Mouse (Mus musculus): ENCODE results near the gene Cd302. TPM values are rescaled to one million over a fixed set of nuclear protein-coding genes. Genes with fewer than 3 reads are reported as not detected.

The Cd302 gene
- polyA plus RNA-seq, 1 experiment from 2014 or later, result 17.2 TPM

- peak; percentile 57 for DNase-seq (ENCODE audit: low spot score)
- peaks cover 18% of the 10 kb centered on the region for H3K4me1 ChIP-seq
- H3K27me3 ChIP-seq (ENCODE audit: low read depth, poor library complexity, severe bottlenecking), result peaks cover 41% of the 10 kb centered on the region
- peak overlapping the region; percentile 62 for H3K4me3 ChIP-seq
- H3K27ac ChIP-seq (replicated peaks), result peak overlapping the region; percentile 78
- no peaks in the 10 kb centered on the region for H3K9me3 ChIP-seq (replicated peaks)
- 1% methylated on average over 42 of the region's 42 CpGs for WGBS
- no peaks in the 10 kb centered on the region for H3K36me3 ChIP-seq
Measured at GRCm38 (mm10) chr2:60283751-60284466, 379 bp downstream of the Cd302 start.

GRCm38 (mm10) chr2:60283208-60283750 lies 1.0 kb downstream of the Cd302 start:
- WGBS, result 10% methylated on average over 9 of the region's 9 CpGs
- DNase-seq (ENCODE audit: low spot score), result no peak
- no peaks in the 10 kb centered on the region for H3K9me3 ChIP-seq (replicated peaks)

GRCm38 (mm10) chr2:60282625-60283024 lies 1.7 kb downstream of the Cd302 start:
- no peak overlapping the region for H3K4me3 ChIP-seq
- 78% methylated on average over 4 of the region's 4 CpGs for WGBS
- H3K36me3 ChIP-seq, result no peaks in the 10 kb centered on the region
- H3K27me3 ChIP-seq (ENCODE audit: low read depth, poor library complexity, severe bottlenecking), result peaks cover 41% of the 10 kb centered on the region
- DNase-seq (ENCODE audit: low spot score), result no peak
- no peaks in the 10 kb centered on the region for H3K9me3 ChIP-seq (replicated peaks)
- H3K27ac ChIP-seq (replicated peaks), result no peak overlapping the region
- peaks cover 18% of the 10 kb centered on the region for H3K4me1 ChIP-seq

More at GRCm38 (mm10) chr2:60283208-60283750, 1.0 kb downstream of the Cd302 start:
- Histone ChIP-seq H3K36me3 (no peaks in the 10 kb centered on the region), H3K27ac (replicated peaks) (peak overlapping the region; percentile 78), H3K27me3 (ENCODE audit: low read depth, poor library complexity, severe bottlenecking) (peaks cover 41% of the 10 kb centered on the region), H3K4me1 (peaks cover 18% of the 10 kb centered on the region), H3K4me3 (peak overlapping the region; percentile 62)

GRCm38 (mm10) chr2:60278627-60279026 lies 5.7 kb downstream of the Cd302 start:
- H3K4me3 ChIP-seq, result no peak overlapping the region
- H3K9me3 ChIP-seq (replicated peaks), result no peaks in the 10 kb centered on the region
- no peaks in the 10 kb centered on the region for H3K36me3 ChIP-seq
- 89% methylated on average over 4 of the region's 4 CpGs for WGBS
- peaks cover 11% of the 10 kb centered on the region for H3K4me1 ChIP-seq
- H3K27ac ChIP-seq (replicated peaks), result no peak overlapping the region
- peaks cover 16% of the 10 kb centered on the region for H3K27me3 ChIP-seq (ENCODE audit: low read depth, poor library complexity, severe bottlenecking)
- DNase-seq (ENCODE audit: low spot score), result no peak

- H3K27me3 ChIP-seq (ENCODE audit: low read depth, poor library complexity, severe bottlenecking), result no peaks in the 10 kb centered on the region
- H3K4me1 ChIP-seq, result no peaks in the 10 kb centered on the region
- H3K27ac ChIP-seq (replicated peaks), result no peak overlapping the region
- H3K4me3 ChIP-seq, result no peak overlapping the region
- H3K9me3 ChIP-seq (replicated peaks), result 0 out of 2 replicates have a peak, but pooled peaks cover 5% of the 10 kb centered on the region
- 96% methylated on average over 14 of the region's 14 CpGs for WGBS
- DNase-seq (ENCODE audit: low spot score), result no peak
- 0 out of 2 replicates have a peak, but pooled peaks cover 4% of the 10 kb centered on the region for H3K36me3 ChIP-seq
Measured at GRCm38 (mm10) chr2:60269856-60270479, 14.3 kb downstream of the Cd302 start.

- Histone ChIP-seq H3K9me3 (replicated peaks) (0 out of 2 replicates have a peak, but pooled peaks cover 5% of the 10 kb centered on the region), H3K36me3 (0 out of 2 replicates have a peak, but pooled peaks cover 4% of the 10 kb centered on the region), H3K4me3 (no peak overlapping the region), H3K27me3 (ENCODE audit: low read depth, poor library complexity, severe bottlenecking) (no peaks in the 10 kb centered on the region), H3K27ac (replicated peaks) (no peak overlapping the region), H3K4me1 (no peaks in the 10 kb centered on the region)
- no peak for DNase-seq (ENCODE audit: low spot score)
- 59% methylated on average over 1 of the region's 1 CpGs for WGBS
Measured at GRCm38 (mm10) chr2:60267567-60267966, 16.7 kb downstream of the Cd302 start.

GRCm38 (mm10) chr2:60260621-60261350 lies 23.5 kb downstream of the Cd302 start:
- H3K4me1 ChIP-seq, result no peaks in the 10 kb centered on the region
- DNase-seq (ENCODE audit: low spot score), result no peak

GRCm38 (mm10) chr2:60259186-60259585 lies 25.1 kb downstream of the Cd302 start:
- Histone ChIP-seq H3K27me3 (ENCODE audit: low read depth, poor library complexity, severe bottlenecking) (no peaks in the 10 kb centered on the region), H3K9me3 (replicated peaks) (no peaks in the 10 kb centered on the region), H3K36me3 (peaks cover 3% of the 10 kb centered on the region), H3K4me1 (no peaks in the 10 kb centered on the region), H3K4me3 (no peak overlapping the region), H3K27ac (replicated peaks) (no peak overlapping the region)
- WGBS, result 92% methylated on average over 5 of the region's 5 CpGs
- DNase-seq (ENCODE audit: low spot score), result no peak

More at GRCm38 (mm10) chr2:60260621-60261350, 23.5 kb downstream of the Cd302 start:
- Histone ChIP-seq H3K36me3 (no peaks in the 10 kb centered on the region), H3K9me3 (replicated peaks) (no peaks in the 10 kb centered on the region), H3K27me3 (ENCODE audit: low read depth, poor library complexity, severe bottlenecking) (no peaks in the 10 kb centered on the region), H3K4me3 (no peak overlapping the region), H3K27ac (replicated peaks) (no peak overlapping the region)
- WGBS, result 89% methylated on average over 5 of the region's 5 CpGs

- no peak for DNase-seq (ENCODE audit: low spot score)
- WGBS, result 84% methylated on average over 2 of the region's 2 CpGs
- no peaks in the 10 kb centered on the region for H3K9me3 ChIP-seq (replicated peaks)
Measured at GRCm38 (mm10) chr2:60256751-60257150, 27.5 kb downstream of the Cd302 start.

GRCm38 (mm10) chr2:60253506-60253905 lies 30.8 kb downstream of the Cd302 start:
- H3K36me3 ChIP-seq, result peaks cover 29% of the 10 kb centered on the region
- DNase-seq (ENCODE audit: low spot score), result no peak
- H3K9me3 ChIP-seq (replicated peaks), result no peaks in the 10 kb centered on the region

More at GRCm38 (mm10) chr2:60256751-60257150, 27.5 kb downstream of the Cd302 start:
- Histone ChIP-seq H3K36me3 (peaks cover 6% of the 10 kb centered on the region), H3K4me3 (no peak overlapping the region), H3K27me3 (ENCODE audit: low read depth, poor library complexity, severe bottlenecking) (no peaks in the 10 kb centered on the region), H3K27ac (replicated peaks) (no peak overlapping the region), H3K4me1 (no peaks in the 10 kb centered on the region)

GRCm38 (mm10) chr2:60252782-60253181 lies 31.5 kb downstream of the Cd302 start:
- no peaks in the 10 kb centered on the region for H3K9me3 ChIP-seq (replicated peaks)
- H3K4me1 ChIP-seq, result no peaks in the 10 kb centered on the region
- no peak for DNase-seq (ENCODE audit: low spot score)
- H3K27me3 ChIP-seq (ENCODE audit: low read depth, poor library complexity, severe bottlenecking), result no peaks in the 10 kb centered on the region
- H3K36me3 ChIP-seq, result peaks cover 33% of the 10 kb centered on the region
- H3K4me3 ChIP-seq, result no peak overlapping the region
- 88% methylated on average over 4 of the region's 4 CpGs for WGBS
- no peak overlapping the region for H3K27ac ChIP-seq (replicated peaks)

More at GRCm38 (mm10) chr2:60253506-60253905, 30.8 kb downstream of the Cd302 start:
- H3K4me1 ChIP-seq, result no peaks in the 10 kb centered on the region
- H3K4me3 ChIP-seq, result no peak overlapping the region
- H3K27me3 ChIP-seq (ENCODE audit: low read depth, poor library complexity, severe bottlenecking), result no peaks in the 10 kb centered on the region
- no peak overlapping the region for H3K27ac ChIP-seq (replicated peaks)

GRCm38 (mm10) chr2:60234506-60234905 lies 49.8 kb downstream of the Cd302 start:
- Histone ChIP-seq H3K27me3 (ENCODE audit: low read depth, poor library complexity, severe bottlenecking) (no peaks in the 10 kb centered on the region), H3K9me3 (replicated peaks) (no peaks in the 10 kb centered on the region), H3K27ac (replicated peaks) (no peak overlapping the region), H3K4me1 (no peaks in the 10 kb centered on the region), H3K4me3 (no peak overlapping the region), H3K36me3 (peaks cover 98% of the 10 kb centered on the region)
- 92% methylated on average over 7 of the region's 7 CpGs for WGBS
- no peak for DNase-seq (ENCODE audit: low spot score)
